23 mouse cellular contexts compared by ENCODE assay signal in the genomic region with DNA sequence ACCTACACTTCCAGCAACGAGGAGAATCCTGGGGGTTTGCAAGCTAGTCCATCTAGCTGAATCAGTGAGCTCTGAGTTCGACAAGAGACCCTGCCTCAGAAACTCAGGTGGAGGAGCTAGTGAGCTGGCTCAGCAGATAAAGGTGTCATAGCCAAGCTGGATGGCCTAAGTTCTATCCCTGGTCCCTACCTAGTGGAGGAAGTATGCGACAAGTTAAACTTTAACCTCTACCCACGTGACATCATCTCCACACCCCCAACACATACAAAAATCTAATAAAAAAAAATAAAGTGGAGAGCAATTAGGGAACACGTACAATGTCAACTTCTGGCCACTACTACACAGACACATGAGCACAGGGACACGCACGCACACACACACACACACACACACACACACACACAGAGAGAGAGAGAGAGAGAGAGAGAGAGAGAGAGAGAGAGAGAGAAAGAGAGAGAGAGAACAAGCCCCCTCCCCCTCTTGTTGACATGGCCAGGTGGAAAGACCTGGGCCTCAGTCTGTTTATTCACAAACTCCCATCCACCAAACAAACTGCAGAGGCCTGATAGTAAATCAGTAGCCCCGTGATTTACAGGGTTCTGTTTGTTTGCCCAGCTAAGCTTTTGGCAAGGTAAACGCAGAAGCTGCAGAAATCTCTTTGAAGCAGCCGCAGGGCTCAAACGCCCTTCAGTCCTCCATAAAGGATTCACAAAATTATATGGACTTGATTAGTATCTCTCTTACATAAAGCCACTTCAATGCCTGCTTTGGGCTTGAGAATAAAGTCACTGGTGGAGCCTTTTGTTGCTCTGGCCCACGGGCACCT.
A peak's percentile ranks its signal among the peaks of the same experiment; 100 is the strongest.
DNase-seq lines count a peak whose midpoint lies in the region; ATAC-seq lines count a peak whose summit lies in the region.
"Had no signal": no experiment of that assay in that cellular context is flagged by ENCODE, and none has a peak within 500 bp of the region (broad histone marks: within the 10 kb centered on the region; RNA-seq: fewer than 3 reads in every experiment).

No protein-coding gene starts in this region.

- no peak for ATAC-seq in hindbrain, embryonic 12.5 days (ENCODE audit: low FRiP score)
- no peak for ATAC-seq in hindbrain, embryonic 16.5 days
- ATAC-seq in midbrain, embryonic 11.5 days (ENCODE audit: low FRiP score), result no peak
- no peak for ATAC-seq in midbrain, embryonic 14.5 days (ENCODE audit: low FRiP score, low TSS enrichment)
- no peak for ATAC-seq in CD4-positive, CD25-positive, alpha-beta regulatory T cell, adult 4 months
- ATAC-seq: forebrain, postnatal 0 days; Patski had no signal

- H3K9me3 ChIP-seq in hindbrain, embryonic 12.5 days (replicated peaks), result no peaks in the 10 kb centered on the region
- H3K9me3 ChIP-seq in hindbrain, embryonic 16.5 days (ENCODE audit: control insufficient read depth, low read length), result no peaks in the 10 kb centered on the region
- H3K9me3 ChIP-seq in midbrain, embryonic 11.5 days (ENCODE audit: control insufficient read depth, low read length), result no peaks in the 10 kb centered on the region
- no peaks in the 10 kb centered on the region for H3K9me3 ChIP-seq in midbrain, embryonic 10.5 days (replicated peaks)
- H3K9me3 ChIP-seq in midbrain, embryonic 14.5 days (ENCODE audit: control insufficient read depth, low read length), result no peaks in the 10 kb centered on the region
- H3K9me3 ChIP-seq: embryonic facial prominence, embryonic 15.5 days; heart, embryonic 13.5 days; hindbrain, embryonic 15.5 days; neural tube, embryonic 13.5 days had no signal

- no peak overlapping the region for H3K9ac ChIP-seq in hindbrain, embryonic 12.5 days
- H3K9ac ChIP-seq in hindbrain, embryonic 16.5 days (ENCODE audit: low read depth, low read length), result no peak overlapping the region
- no peak overlapping the region for H3K9ac ChIP-seq in midbrain, embryonic 11.5 days (ENCODE audit: low read length)
- no peak overlapping the region for H3K9ac ChIP-seq in midbrain, embryonic 14.5 days (replicated peaks; ENCODE audit: low read length)
- H3K9ac ChIP-seq: embryonic facial prominence, embryonic 15.5 days; forebrain, postnatal 0 days; heart, embryonic 13.5 days; hindbrain, embryonic 15.5 days; liver, embryonic 14.5 days; neural tube, embryonic 13.5 days had no signal

- H3K4me2 ChIP-seq in hindbrain, embryonic 12.5 days (replicated peaks), result no peak overlapping the region
- no peak overlapping the region for H3K4me2 ChIP-seq in hindbrain, embryonic 16.5 days (ENCODE audit: low read length)
- H3K4me2 ChIP-seq in midbrain, embryonic 11.5 days, result no peak overlapping the region
- H3K4me2 ChIP-seq in midbrain, embryonic 14.5 days (ENCODE audit: low read length), result no peak overlapping the region
- H3K4me2 ChIP-seq: embryonic facial prominence, embryonic 15.5 days; heart, embryonic 13.5 days; hindbrain, embryonic 15.5 days; neural tube, embryonic 13.5 days had no signal

- 64% methylated on average over 12 of the region's 12 CpGs for WGBS in hindbrain, embryonic 12.5 days
- WGBS in hindbrain, embryonic 16.5 days, result 63% methylated on average over 12 of the region's 12 CpGs
- 55% methylated on average over 12 of the region's 12 CpGs for WGBS in midbrain, embryonic 11.5 days
- WGBS in midbrain, embryonic 10.5 days, result 59% methylated on average over 12 of the region's 12 CpGs
- WGBS in midbrain, embryonic 14.5 days, result 51% methylated on average over 12 of the region's 12 CpGs

- 0 out of 2 replicates have a peak overlapping the region, but pooled peaks have one; percentile 23 for H3K27ac ChIP-seq in hindbrain, embryonic 12.5 days
- H3K27ac ChIP-seq in hindbrain, embryonic 16.5 days (ENCODE audit: low read depth, low read length), result no peak overlapping the region
- no peak overlapping the region for H3K27ac ChIP-seq in midbrain, embryonic 11.5 days (ENCODE audit: low read depth, low read length)
- H3K27ac ChIP-seq in midbrain, embryonic 10.5 days (replicated peaks), result no peak overlapping the region
- 0 out of 2 replicates have a peak overlapping the region, but pooled peaks have one; percentile 3 for H3K27ac ChIP-seq in midbrain, embryonic 14.5 days (replicated peaks; ENCODE audit: low read depth, low read length)
- H3K27ac ChIP-seq: embryonic facial prominence, embryonic 15.5 days; heart, adult 2 months; heart, embryonic 13.5 days; hindbrain, embryonic 15.5 days; kidney, postnatal 0 days; liver, embryonic 14.5 days; neural tube, embryonic 13.5 days had no signal

- H3K27me3 ChIP-seq in hindbrain, embryonic 12.5 days, result 0 out of 2 replicates have a peak, but pooled peaks cover 6% of the 10 kb centered on the region
- H3K27me3 ChIP-seq in hindbrain, embryonic 16.5 days (replicated peaks; ENCODE audit: control insufficient read depth, insufficient read depth, low read length), result no peaks in the 10 kb centered on the region
- H3K27me3 ChIP-seq in midbrain, embryonic 11.5 days (ENCODE audit: control insufficient read depth, insufficient read depth, low read length), result no peaks in the 10 kb centered on the region
- peaks cover 6% of the 10 kb centered on the region; the same call in 1 of the 2 replicates for H3K27me3 ChIP-seq in midbrain, embryonic 10.5 days (ENCODE audit: low read depth, poor library complexity, severe bottlenecking)
- no peaks in the 10 kb centered on the region for H3K27me3 ChIP-seq in midbrain, embryonic 14.5 days (ENCODE audit: control insufficient read depth, insufficient read depth, low read length)
- H3K27me3 ChIP-seq: embryonic facial prominence, embryonic 15.5 days; hindbrain, embryonic 15.5 days; Patski had no signal

- H3K4me3 ChIP-seq in hindbrain, embryonic 12.5 days, result no peak overlapping the region
- H3K4me3 ChIP-seq in hindbrain, embryonic 16.5 days (ENCODE audit: low read length), result no peak overlapping the region
- H3K4me3 ChIP-seq in midbrain, embryonic 11.5 days (ENCODE audit: low read depth, low read length), result no peak overlapping the region
- no peak overlapping the region for H3K4me3 ChIP-seq in midbrain, embryonic 10.5 days
- no peak overlapping the region for H3K4me3 ChIP-seq in midbrain, embryonic 14.5 days (replicated peaks; ENCODE audit: low read depth, low read length)
- H3K4me3 ChIP-seq: embryonic facial prominence, embryonic 15.5 days; heart, adult 2 months; heart, embryonic 13.5 days; hindbrain, embryonic 15.5 days; neural tube, embryonic 13.5 days had no signal

- H3K36me3 ChIP-seq in hindbrain, embryonic 12.5 days, result no peaks in the 10 kb centered on the region
- H3K36me3 ChIP-seq in hindbrain, embryonic 16.5 days (ENCODE audit: control insufficient read depth, insufficient read depth, low read length), result no peaks in the 10 kb centered on the region
- no peaks in the 10 kb centered on the region for H3K36me3 ChIP-seq in midbrain, embryonic 11.5 days (ENCODE audit: control insufficient read depth, insufficient read depth, low read length)
- no peaks in the 10 kb centered on the region for H3K36me3 ChIP-seq in midbrain, embryonic 10.5 days
- no peaks in the 10 kb centered on the region for H3K36me3 ChIP-seq in midbrain, embryonic 14.5 days (ENCODE audit: control insufficient read depth, insufficient read depth, low read length)
- H3K36me3 ChIP-seq: embryonic facial prominence, embryonic 15.5 days; heart, embryonic 13.5 days; hindbrain, embryonic 15.5 days; neural tube, embryonic 13.5 days had no signal

- peak; percentile 82 for DNase-seq in midbrain, embryonic 11.5 days (ENCODE audit: low spot score, missing footprints)
- no peak for DNase-seq in midbrain, embryonic 10.5 days (ENCODE audit: low spot score)
- DNase-seq in midbrain, embryonic 14.5 days, result peak; percentile 55
- DNase-seq in kidney, adult 11 months, result no peak
- DNase-seq: adrenal gland, postnatal 36 days; cerebellum, adult 11 months; cerebellum, adult 9-11 months; forebrain, postnatal 0 days; gastrocnemius, postnatal 36 days; heart, adult 2 months; kidney, adult 18-20 months; lung, postnatal 4 days; thymus, postnatal 25 days had no signal

- peaks cover 19% of the 10 kb centered on the region for H3K4me1 ChIP-seq in hindbrain, embryonic 12.5 days
- 0 out of 2 replicates have a peak, but pooled peaks cover 5% of the 10 kb centered on the region for H3K4me1 ChIP-seq in hindbrain, embryonic 16.5 days (ENCODE audit: control insufficient read depth, insufficient read depth, low read depth, low read length)
- H3K4me1 ChIP-seq in midbrain, embryonic 11.5 days (ENCODE audit: control insufficient read depth, insufficient read depth, low read length), result no peaks in the 10 kb centered on the region
- peaks cover 36% of the 10 kb centered on the region for H3K4me1 ChIP-seq in midbrain, embryonic 10.5 days
- H3K4me1 ChIP-seq in midbrain, embryonic 14.5 days (ENCODE audit: control insufficient read depth, insufficient read depth, low read length), result 0 out of 2 replicates have a peak, but pooled peaks cover 6% of the 10 kb centered on the region
- H3K4me1 ChIP-seq: embryonic facial prominence, embryonic 15.5 days; heart, embryonic 13.5 days had no signal

Comparison
In these comparisons a context has a peak if more than half of its experiments do, and no peak if none do; other contexts are left out.
1. H3K27ac ChIP-seq: peak in hindbrain, embryonic 12.5 days (single experiment) and midbrain, embryonic 14.5 days (single experiment); none in hindbrain, embryonic 16.5 days (single experiment), midbrain, embryonic 11.5 days (single experiment) and midbrain, embryonic 10.5 days (single experiment).
2. DNase-seq: peak in midbrain, embryonic 11.5 days (single experiment) and midbrain, embryonic 14.5 days (single experiment); none in midbrain, embryonic 10.5 days (single experiment) and kidney, adult 11 months (single experiment).